In the genomic region with DNA sequence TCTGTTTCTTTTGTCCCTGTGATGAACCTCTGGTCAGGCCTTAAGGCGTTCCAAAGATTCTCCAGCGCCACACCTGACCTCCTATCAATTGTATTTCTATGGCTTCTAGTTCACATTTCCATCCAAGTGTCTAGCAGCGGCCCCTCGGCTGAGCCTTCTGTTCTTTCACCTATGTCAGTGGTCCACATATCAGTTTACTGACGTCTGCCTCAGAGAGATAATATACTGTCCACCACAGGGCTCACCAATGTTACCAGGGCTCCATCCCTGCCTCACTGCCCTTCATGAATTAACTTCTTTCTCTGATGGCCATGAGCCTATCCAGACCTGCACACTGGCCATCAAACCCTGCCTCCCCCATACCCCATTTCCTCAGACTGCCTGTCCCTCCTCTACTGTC, we compare ENCODE assay signal across 21 mouse cellular contexts.
"Had no signal": no experiment of that assay in that cellular context is flagged by ENCODE, and none has a peak within 500 bp of the region (broad histone marks: within the 10 kb centered on the region; RNA-seq: fewer than 3 reads in every experiment).

No protein-coding gene starts in this region.

- H3K4me3 ChIP-seq: hindbrain, embryonic 13.5 days; hindbrain, embryonic 15.5 days; limb, embryonic 13.5 days; limb, embryonic 15.5 days; liver, embryonic 12.5 days had no signal

- DNase-seq: forebrain, postnatal 0 days; gastrocnemius, postnatal 14 days; gastrocnemius, postnatal 36 days; heart, adult 18-20 months; heart, postnatal 10 days; kidney, adult 11 months; kidney, adult 2 months; kidney, adult 9 months; kidney, postnatal 10 days; kidney, postnatal 36 days; layer of hippocampus, adult 9-11 months; layer of hippocampus, postnatal 36 days; left cerebral cortex, postnatal 4 days had no signal

- H3K27me3 ChIP-seq: hindbrain, embryonic 13.5 days; hindbrain, embryonic 15.5 days; limb, embryonic 13.5 days; limb, embryonic 15.5 days had no signal

- H3K4me2 ChIP-seq: hindbrain, embryonic 13.5 days; hindbrain, embryonic 15.5 days; limb, embryonic 13.5 days; limb, embryonic 15.5 days; liver, embryonic 12.5 days had no signal

- ATAC-seq: forebrain, postnatal 0 days; hindbrain, postnatal 0 days; intestine, embryonic 16.5 days; liver, embryonic 12.5 days had no signal

- H3K9me3 ChIP-seq: hindbrain, embryonic 13.5 days; hindbrain, embryonic 15.5 days; limb, embryonic 13.5 days; limb, embryonic 15.5 days; liver, embryonic 12.5 days had no signal

- H3K36me3 ChIP-seq: hindbrain, embryonic 13.5 days; hindbrain, embryonic 15.5 days; limb, embryonic 15.5 days; liver, embryonic 12.5 days had no signal

- H3K9ac ChIP-seq: forebrain, postnatal 0 days; hindbrain, embryonic 13.5 days; hindbrain, embryonic 15.5 days; limb, embryonic 13.5 days; limb, embryonic 15.5 days; liver, embryonic 12.5 days; liver, embryonic 14.5 days had no signal

- H3K4me1 ChIP-seq: liver, embryonic 12.5 days had no signal

- H3K27ac ChIP-seq: hindbrain, embryonic 13.5 days; hindbrain, embryonic 15.5 days; hindbrain, postnatal 0 days; limb, embryonic 13.5 days; limb, embryonic 15.5 days; liver, embryonic 12.5 days; liver, embryonic 14.5 days had no signal
